Mouse (Mus musculus): Measurements from ENCODE around the gene 2310061I04Rik. TPM values are rescaled to one million over a fixed set of nuclear protein-coding genes. Genes with fewer than 3 reads are reported as not detected.

The 2310061I04Rik gene
- polyA plus RNA-seq, 2 experiments, result 20.7 to 53.9 TPM

- DNase-seq (ENCODE audit: low spot score), result peak; percentile 90
- Histone ChIP-seq H3K4me2 (replicated peaks; ENCODE audit: low read depth, low read length, severe bottlenecking) (peak within 1 kb of the TSS; percentile 97), H3K4me1 (ENCODE audit: control insufficient read depth, insufficient read depth, low read length) (peaks cover 39% of the 10 kb centered on the region), H3K9me3 (ENCODE audit: control insufficient read depth, low read length) (no peaks in the 10 kb centered on the region), H3K27me3 (ENCODE audit: control insufficient read depth, insufficient read depth, low read length) (no peaks in the 10 kb centered on the region), H3K9ac (ENCODE audit: low read depth, low read length, severe bottlenecking) (peak within 1 kb of the TSS; percentile 83), H3K36me3 (ENCODE audit: control insufficient read depth, insufficient read depth, low read length) (peaks cover 4% of the 10 kb centered on the region), H3K4me3 (replicated peaks; ENCODE audit: low read length) (peak within 1 kb of the TSS; percentile 62), H3K27ac (replicated peaks; ENCODE audit: low read depth, low read length) (peak within 1 kb of the TSS; percentile 92)
- peak; percentile 86; the same call in 1 of the 2 replicates for TF ChIP-seq POLR2A (IDR thresholded peaks at IDR 0.05; ENCODE audit: borderline replicate concordance, extremely low read depth, insufficient read depth, insufficient read length)
- ATAC-seq (ENCODE audit: low FRiP score, low read depth), result peak; percentile 75
- WGBS, result under 1% methylated on average over 35 of the region's 48 CpGs
These were observed 31.6 kb downstream of the 2310061I04Rik start, which contains the start of gene Ppp1r18 for GRCm38 (mm10) chr17:35865481-35866280. TSS of gene Ppp1r18 (plus strand) at chr17:35865593.

GRCm38 (mm10) chr17:35864832-35865353, 32.3 kb downstream of the 2310061I04Rik start:
- no peak for TF ChIP-seq POLR2A (IDR thresholded peaks at IDR 0.05; ENCODE audit: borderline replicate concordance, extremely low read depth, insufficient read depth, insufficient read length)
- Histone ChIP-seq H3K9ac (ENCODE audit: low read depth, low read length, severe bottlenecking) (peak overlapping the region; percentile 83), H3K4me3 (replicated peaks; ENCODE audit: low read length) (peak overlapping the region; percentile 62), H3K4me1 (ENCODE audit: control insufficient read depth, insufficient read depth, low read length) (peaks cover 35% of the 10 kb centered on the region), H3K9me3 (ENCODE audit: control insufficient read depth, low read length) (no peaks in the 10 kb centered on the region), H3K36me3 (ENCODE audit: control insufficient read depth, insufficient read depth, low read length) (peaks cover 4% of the 10 kb centered on the region), H3K27me3 (ENCODE audit: control insufficient read depth, insufficient read depth, low read length) (no peaks in the 10 kb centered on the region), H3K27ac (replicated peaks; ENCODE audit: low read depth, low read length) (peak overlapping the region; percentile 92), H3K4me2 (replicated peaks; ENCODE audit: low read depth, low read length, severe bottlenecking) (peak overlapping the region; percentile 97)
- 29% methylated on average over 10 of the region's 10 CpGs for WGBS
- DNase-seq (ENCODE audit: low spot score) (no peak), ATAC-seq (ENCODE audit: low FRiP score, low read depth) (no peak)

- TF ChIP-seq POLR2A (IDR thresholded peaks at IDR 0.05; ENCODE audit: borderline replicate concordance, extremely low read depth, insufficient read depth, insufficient read length), result 0 out of 2 replicates have a peak, but pooled peaks have one; percentile 58
These were observed 35.9 kb downstream of the 2310061I04Rik start, which contains the start of gene Nrm for GRCm38 (mm10) chr17:35861198-35861857. TSS of gene Nrm (plus strand) at chr17:35861318.

GRCm38 (mm10) chr17:35860831-35861197, 36.4 kb downstream of the 2310061I04Rik start:
- WGBS, result 4% methylated on average over 12 of the region's 12 CpGs
- H3K27me3 ChIP-seq (ENCODE audit: control insufficient read depth, insufficient read depth, low read length), result no peaks in the 10 kb centered on the region
- H3K4me3 ChIP-seq (replicated peaks; ENCODE audit: low read length), result peak overlapping the region; percentile 77
- H3K27ac ChIP-seq (replicated peaks; ENCODE audit: low read depth, low read length), result peak overlapping the region; percentile 84
- peaks cover 13% of the 10 kb centered on the region for H3K4me1 ChIP-seq (ENCODE audit: control insufficient read depth, insufficient read depth, low read length)
- peaks cover 21% of the 10 kb centered on the region for H3K36me3 ChIP-seq (ENCODE audit: control insufficient read depth, insufficient read depth, low read length)
- H3K9me3 ChIP-seq (ENCODE audit: control insufficient read depth, low read length), result no peaks in the 10 kb centered on the region
- no peak for DNase-seq (ENCODE audit: low spot score)
- no peak for ATAC-seq (ENCODE audit: low FRiP score, low read depth)
- peak overlapping the region; percentile 64 for H3K9ac ChIP-seq (ENCODE audit: low read depth, low read length, severe bottlenecking)
- TF ChIP-seq POLR2A (IDR thresholded peaks at IDR 0.05; ENCODE audit: borderline replicate concordance, extremely low read depth, insufficient read depth, insufficient read length), result no peak
- peak overlapping the region; percentile 65 for H3K4me2 ChIP-seq (replicated peaks; ENCODE audit: low read depth, low read length, severe bottlenecking)

More at GRCm38 (mm10) chr17:35861198-35861857, 35.9 kb downstream of the 2310061I04Rik start, which contains the start of gene Nrm:
- H3K36me3 ChIP-seq (ENCODE audit: control insufficient read depth, insufficient read depth, low read length), result peaks cover 21% of the 10 kb centered on the region
- no peaks in the 10 kb centered on the region for H3K9me3 ChIP-seq (ENCODE audit: control insufficient read depth, low read length)
- H3K27me3 ChIP-seq (ENCODE audit: control insufficient read depth, insufficient read depth, low read length), result no peaks in the 10 kb centered on the region
- WGBS, result 2% methylated on average over 47 of the region's 47 CpGs
- peak within 1 kb of the TSS; percentile 84 for H3K27ac ChIP-seq (replicated peaks; ENCODE audit: low read depth, low read length)
- H3K4me2 ChIP-seq (replicated peaks; ENCODE audit: low read depth, low read length, severe bottlenecking), result peak within 1 kb of the TSS; percentile 65
- peaks cover 13% of the 10 kb centered on the region for H3K4me1 ChIP-seq (ENCODE audit: control insufficient read depth, insufficient read depth, low read length)
- peak within 1 kb of the TSS; percentile 64 for H3K9ac ChIP-seq (ENCODE audit: low read depth, low read length, severe bottlenecking)
- peak within 1 kb of the TSS; percentile 77 for H3K4me3 ChIP-seq (replicated peaks; ENCODE audit: low read length)
- peak; percentile 87 for ATAC-seq (ENCODE audit: low FRiP score, low read depth)
- peak; percentile 91 for DNase-seq (ENCODE audit: low spot score)

- Histone ChIP-seq H3K36me3 (ENCODE audit: control insufficient read depth, insufficient read depth, low read length) (peaks cover 22% of the 10 kb centered on the region), H3K27ac (replicated peaks; ENCODE audit: low read depth, low read length) (no peak overlapping the region), H3K4me1 (ENCODE audit: control insufficient read depth, insufficient read depth, low read length) (peaks cover 9% of the 10 kb centered on the region), H3K9ac (ENCODE audit: low read depth, low read length, severe bottlenecking) (no peak overlapping the region), H3K27me3 (ENCODE audit: control insufficient read depth, insufficient read depth, low read length) (no peaks in the 10 kb centered on the region), H3K4me2 (replicated peaks; ENCODE audit: low read depth, low read length, severe bottlenecking) (no peak overlapping the region), H3K9me3 (ENCODE audit: control insufficient read depth, low read length) (no peaks in the 10 kb centered on the region), H3K4me3 (replicated peaks; ENCODE audit: low read length) (no peak overlapping the region)
- no peak for DNase-seq (ENCODE audit: low spot score)
- 77% methylated on average over 2 of the region's 2 CpGs for WGBS
- ATAC-seq (ENCODE audit: low FRiP score, low read depth), result no peak
- TF ChIP-seq POLR2A (IDR thresholded peaks at IDR 0.05; ENCODE audit: borderline replicate concordance, extremely low read depth, insufficient read depth, insufficient read length), result no peak
These were observed 37.4 kb downstream of the 2310061I04Rik start for GRCm38 (mm10) chr17:35859835-35860234.
